Mouse (Mus musculus): ENCODE measurements at regions not wholly inside any gene's neighbourhood (a gene's known extent, or its start where the extent isn't known, plus 50 kb on each side); places are given as distances from the start of the nearest gene placed in this dataset.
A peak's percentile ranks its signal among the peaks of the same experiment; 100 is the strongest.

DNA sequence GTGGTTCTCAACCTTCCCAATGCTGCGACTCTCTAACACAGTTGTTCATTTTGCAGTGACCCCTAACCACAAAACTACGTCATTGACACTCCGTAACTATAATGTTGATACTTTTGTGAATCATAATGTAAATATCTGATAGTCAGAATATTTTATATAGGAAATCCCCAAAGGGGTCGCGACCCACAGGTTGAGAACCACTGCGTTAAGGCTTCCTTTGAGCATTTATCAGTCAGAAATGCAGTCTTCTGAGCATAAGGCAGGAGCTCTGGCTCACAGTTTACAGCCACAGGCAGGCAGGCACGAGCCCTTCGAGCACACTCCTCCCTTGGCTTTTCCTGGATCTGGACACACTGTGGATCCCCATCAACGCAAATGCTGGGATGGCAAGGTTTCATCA is 57.0 kb downstream of the Nxnl2 start:
- DNase-seq (ENCODE audit: low read depth, low spot score), result no peak

GRCm38 (mm10) chr13:51228862-51229770 is 58.3 kb downstream of the Nxnl2 start:
- peak; percentile 52 for DNase-seq (ENCODE audit: low read depth, low spot score)

DNA sequence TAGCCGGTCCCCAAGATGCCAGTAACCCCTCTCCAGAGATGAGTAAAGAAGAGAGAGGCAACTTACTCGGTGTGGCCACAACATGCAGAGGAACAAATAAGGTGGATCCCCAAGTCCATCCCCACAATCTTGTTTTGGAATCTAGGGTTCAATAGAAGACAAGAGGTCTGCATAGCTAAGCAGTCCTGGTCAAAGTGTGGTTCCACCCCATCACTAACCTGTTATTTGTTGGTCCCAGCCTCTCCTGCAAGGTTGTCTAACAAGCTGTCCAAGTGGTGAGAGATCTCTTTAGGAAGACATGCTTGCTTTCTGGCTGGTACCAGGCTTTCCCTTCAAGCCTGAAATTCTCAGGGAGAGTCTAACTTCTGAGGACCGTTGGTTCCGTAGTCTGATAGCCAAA is 59.0 kb downstream of the Nxnl2 start:
- no peak for DNase-seq (ENCODE audit: low read depth, low spot score)

GRCm38 (mm10) chr13:51231586-51231985 is 60.8 kb downstream of the Nxnl2 start:
- no peak for DNase-seq (ENCODE audit: low read depth, low spot score)

GRCm38 (mm10) chr13:51247378-51247777 is 76.6 kb downstream of the Nxnl2 start:
- no peak for DNase-seq (ENCODE audit: low read depth, low spot score)

- DNase-seq (ENCODE audit: low read depth, low spot score), result no peak
These were observed 82.5 kb downstream of the Nxnl2 start for GRCm38 (mm10) chr13:51253371-51253770.

DNA sequence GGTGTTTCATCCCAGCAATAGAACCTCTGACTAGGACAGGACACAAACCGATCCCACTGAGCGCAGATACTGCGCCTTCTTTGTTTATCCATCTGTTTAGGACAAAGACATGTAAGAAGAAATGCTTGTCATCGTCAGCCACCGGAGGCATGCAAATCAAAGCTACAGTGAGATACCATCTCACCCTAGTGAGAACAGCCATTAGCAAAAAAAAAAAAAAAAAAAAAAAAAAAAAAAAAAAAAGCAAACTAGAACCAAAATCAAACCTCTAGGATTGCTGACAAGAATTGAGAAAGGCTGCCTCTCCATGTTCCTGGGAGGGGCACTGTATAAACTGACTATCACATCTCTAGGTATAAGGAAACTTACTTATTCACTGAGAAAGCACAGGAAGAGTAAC is 84.9 kb downstream of the Nxnl2 start:
- DNase-seq (ENCODE audit: low read depth, low spot score), result no peak

DNA sequence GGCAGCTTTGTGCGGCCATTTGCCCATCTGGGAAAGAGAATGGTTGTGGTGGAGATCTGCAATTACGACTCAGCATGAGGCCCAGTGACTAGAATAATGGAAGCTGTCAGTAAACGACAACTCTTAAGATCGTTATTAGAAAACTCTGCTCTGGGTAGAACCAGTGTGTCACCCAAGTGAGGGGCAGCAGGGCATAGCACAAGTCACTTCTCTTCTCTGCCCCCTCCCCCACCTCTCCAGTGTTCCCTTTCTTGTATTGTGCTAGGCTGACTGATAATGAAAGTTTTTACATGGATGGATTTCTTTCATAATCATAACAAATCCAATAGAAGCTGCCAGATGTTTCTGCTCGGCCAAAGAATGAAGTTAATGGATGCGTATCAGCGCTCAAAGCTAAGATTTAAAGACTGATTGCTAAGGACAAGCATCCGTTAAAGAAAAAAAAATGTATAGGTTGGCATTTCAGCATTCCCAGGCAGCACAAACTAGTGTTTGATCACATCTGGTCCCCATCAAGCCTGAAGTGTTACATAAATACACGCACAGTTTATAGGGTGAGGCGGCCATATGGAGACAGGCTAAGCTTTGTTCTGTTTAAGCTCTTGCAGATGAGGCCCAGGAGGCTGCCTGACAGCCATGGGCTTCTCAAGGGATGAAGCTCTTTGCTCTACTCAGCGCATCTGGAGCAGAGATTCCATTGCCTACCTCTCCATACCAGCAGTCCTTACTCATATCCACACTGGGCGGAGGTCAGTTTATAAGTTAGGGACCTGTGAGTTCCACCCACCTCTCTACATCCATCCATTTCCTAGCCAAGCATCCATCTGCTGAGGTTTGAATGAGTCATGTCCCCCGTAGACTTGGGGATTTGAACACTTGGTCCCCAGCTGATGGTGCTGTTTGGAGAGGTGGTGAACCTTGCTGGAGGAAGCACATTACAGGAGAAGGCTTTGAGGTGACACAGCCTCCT is 88.2 kb downstream of the Nxnl2 start:
- peak; percentile 91 for DNase-seq (ENCODE audit: low read depth, low spot score)

- peak; percentile 40 for DNase-seq (ENCODE audit: low read depth, low spot score)
These were observed 90.8 kb downstream of the Nxnl2 start for GRCm38 (mm10) chr13:51261619-51262018.

GRCm38 (mm10) chr13:51272786-51273185 is 102.0 kb downstream of the Nxnl2 start:
- no peak for DNase-seq (ENCODE audit: low read depth, low spot score)

DNA sequence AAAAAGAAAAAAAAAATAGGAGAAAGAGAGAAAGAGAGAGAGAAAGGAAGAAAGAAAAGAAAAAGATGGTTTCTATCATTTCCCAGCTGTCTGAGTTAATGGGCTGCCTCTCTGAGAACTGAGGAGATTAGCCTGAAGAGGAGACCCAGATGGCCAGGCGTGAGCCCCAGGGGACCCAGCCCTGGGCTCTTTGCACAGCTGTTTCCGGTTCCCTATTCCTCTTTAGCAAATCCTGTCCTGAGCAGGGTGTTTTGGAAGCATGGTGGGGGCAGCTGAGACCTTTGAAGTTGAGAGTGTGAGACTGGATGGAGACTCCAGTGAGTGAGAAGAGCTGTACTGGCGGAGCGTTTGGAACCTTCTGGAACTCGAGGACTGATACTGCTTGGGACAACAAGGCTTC is 103.8 kb downstream of the Nxnl2 start:
- DNase-seq (ENCODE audit: low read depth, low spot score), result peak; percentile 52

GRCm38 (mm10) chr13:51276601-51277000 is 105.8 kb downstream of the Nxnl2 start:
- DNase-seq (ENCODE audit: low read depth, low spot score), result no peak

DNA sequence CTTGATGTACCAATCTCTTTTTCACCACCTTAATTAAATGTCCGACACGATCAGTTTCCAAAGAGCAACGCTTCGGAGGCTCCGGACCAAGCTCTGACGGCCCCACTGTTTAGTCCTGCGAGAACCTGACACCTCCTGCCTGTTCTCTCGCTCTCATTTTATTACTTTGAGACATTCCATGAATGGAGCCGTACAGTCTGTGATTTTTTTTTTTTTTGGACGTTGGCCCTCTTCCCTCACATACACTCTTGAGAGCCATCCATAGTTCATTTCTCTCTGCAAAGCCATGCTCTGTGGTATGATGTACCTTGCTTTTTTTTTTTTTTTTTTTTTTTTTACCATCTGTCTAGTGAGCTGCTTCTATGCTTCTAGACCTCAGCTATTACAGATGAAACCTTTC is 106.7 kb downstream of the Nxnl2 start:
- DNase-seq (ENCODE audit: low read depth, low spot score), result no peak

DNA sequence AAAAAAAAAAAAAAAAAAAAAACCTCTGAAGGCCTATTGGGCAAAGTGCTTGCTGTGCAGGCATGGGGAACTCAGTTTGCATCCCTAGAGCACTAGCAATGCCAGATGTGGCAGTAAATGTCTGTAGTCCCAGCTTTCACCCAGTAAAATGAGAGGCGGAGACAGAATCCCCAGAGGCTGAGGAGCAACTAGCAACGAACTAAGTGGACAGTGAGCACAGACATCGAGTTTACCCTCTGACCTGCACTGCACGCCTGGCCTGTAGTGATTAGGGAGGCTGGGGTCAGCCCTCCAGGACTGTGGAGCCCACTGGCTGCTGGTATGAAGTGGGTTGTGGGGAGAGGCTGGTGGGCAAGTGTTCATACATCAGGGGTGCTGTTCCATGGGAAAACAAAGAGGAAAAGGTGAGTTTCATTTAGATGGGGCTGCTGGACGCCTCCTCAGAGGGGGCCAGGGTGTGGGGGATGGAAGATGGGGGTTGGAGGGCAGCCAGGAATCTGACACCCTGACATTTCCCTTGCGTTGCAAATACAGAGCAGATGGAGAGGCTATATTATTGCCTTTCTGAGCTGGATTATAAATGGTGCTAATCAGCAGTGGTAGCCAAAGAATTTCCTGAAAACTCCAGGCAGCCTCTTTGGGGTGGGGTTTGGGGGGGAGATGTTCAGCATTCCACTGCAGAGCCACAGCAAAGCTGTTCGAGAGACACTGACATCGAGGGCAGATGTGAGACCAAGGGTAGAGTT is 109.0 kb downstream of the Nxnl2 start:
- DNase-seq (ENCODE audit: low read depth, low spot score), result peak; percentile 88

GRCm38 (mm10) chr13:51280388-51280753 is 109.5 kb downstream of the Nxnl2 start:
- DNase-seq (ENCODE audit: low read depth, low spot score), result no peak

DNA sequence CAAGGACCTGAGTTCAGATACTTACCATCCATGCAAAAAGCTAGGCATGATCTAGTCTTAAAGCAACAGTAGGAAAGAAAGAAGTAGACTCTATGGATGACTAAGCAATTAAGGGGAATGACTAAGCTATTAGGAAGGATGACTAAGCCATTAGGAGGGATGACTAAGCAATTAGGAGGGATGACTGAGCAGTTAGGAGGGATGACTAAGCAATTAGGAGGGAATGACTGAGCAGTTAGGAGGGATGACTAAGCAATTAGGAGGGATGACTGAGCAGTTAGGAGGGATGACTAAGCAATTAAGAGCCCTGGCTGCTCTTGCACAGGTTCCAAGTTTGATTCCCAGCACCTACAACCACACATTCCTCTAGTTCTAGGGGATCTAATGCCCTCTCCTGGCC is 113.9 kb downstream of the Nxnl2 start:
- no peak for DNase-seq (ENCODE audit: low read depth, low spot score)

DNA sequence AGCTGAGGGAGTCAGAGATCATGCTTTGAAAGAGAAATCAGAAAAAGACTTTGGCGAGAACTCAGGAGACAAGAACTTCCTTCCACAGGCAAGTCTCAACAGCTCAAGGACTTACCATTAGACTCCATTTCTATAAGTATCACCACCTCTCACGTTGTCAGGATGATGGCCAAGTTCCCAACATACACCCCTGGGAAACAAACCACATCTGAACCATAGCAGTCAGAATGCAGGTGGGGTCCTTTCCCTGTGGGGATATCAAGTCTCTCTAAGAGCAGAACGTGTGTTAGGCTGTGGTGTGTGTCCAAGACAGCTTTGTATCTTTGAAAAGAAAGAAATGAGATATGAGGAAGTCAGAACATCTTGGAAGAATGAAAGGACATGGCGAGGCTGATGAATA is 118.6 kb downstream of the Nxnl2 start:
- no peak for DNase-seq (ENCODE audit: low read depth, low spot score)

- DNase-seq (ENCODE audit: low read depth, low spot score), result no peak
These were observed 118.4 kb upstream of the S1pr3 start for GRCm38 (mm10) chr13:51290021-51290424.

- DNase-seq (ENCODE audit: low read depth, low spot score), result no peak
These were observed 117.5 kb upstream of the S1pr3 start for GRCm38 (mm10) chr13:51290926-51291325.

- DNase-seq (ENCODE audit: low read depth, low spot score), result no peak
These were observed 115.4 kb upstream of the S1pr3 start for GRCm38 (mm10) chr13:51293047-51293446.

- no peak for DNase-seq (ENCODE audit: low read depth, low spot score)
These were observed 112.6 kb upstream of the S1pr3 start for GRCm38 (mm10) chr13:51295872-51296271.

All from mesoderm, embryonic 11.5 days (tissue).